Mouse (Mus musculus) heart, embryonic 12.5 days (tissue): ENCODE data around the gene 1700113H08Rik. TPM values are rescaled to one million over a fixed set of nuclear protein-coding genes. Genes with fewer than 3 reads are reported as not detected.

Source experiments
- ATAC-seq: fragments of 200-750 bp; cut with Nextera tagmentation; 2 replicates; pipeline ENCODE4 v1.8.0; 2017; ENCODE audit warnings: moderate TSS enrichment, moderate library complexity; ENCODE audit not compliant: insufficient number of reproducible peaks, low FRiP score
- H3K27ac ChIP-seq: fragments of 300-500 bp; sonication (generic); 2 replicates; pipeline ENCODE4 v1.5.1; 2016; ENCODE audit warnings: mild to moderate bottlenecking, moderate library complexity; ENCODE audit not compliant: poor library complexity, severe bottlenecking
- H3K27me3 ChIP-seq: fragments of 300-500 bp; sonication (generic); replicated peaks from 2 replicates; pipeline ENCODE4 v1.6.1; 2016; ENCODE audit warnings: mild to moderate bottlenecking, moderate library complexity
- H3K36me3 ChIP-seq: fragments of 300-500 bp; sonication (generic); 2 replicates; pipeline ENCODE4 v1.6.1; 2016; ENCODE audit warnings: mild to moderate bottlenecking, moderate library complexity
- H3K4me1 ChIP-seq: fragments of 300-500 bp; sonication (generic); replicated peaks from 2 replicates; pipeline ENCODE4 v1.6.1; 2016; ENCODE audit warnings: mild to moderate bottlenecking
- H3K4me2 ChIP-seq: fragments of 300-500 bp; sonication (generic); 2 replicates; pipeline ENCODE4 v1.6.1; 2016; ENCODE audit warnings: mild to moderate bottlenecking, moderate library complexity
- H3K4me3 ChIP-seq: fragments of 300-500 bp; sonication (generic); 2 replicates; pipeline ENCODE4 v1.5.1; 2016; ENCODE audit warnings: mild to moderate bottlenecking
- H3K9ac ChIP-seq: fragments of 300-500 bp; sonication (generic); 2 replicates; pipeline ENCODE4 v1.6.1; 2016; ENCODE audit warnings: mild to moderate bottlenecking, moderate library complexity
- H3K9me3 ChIP-seq: fragments of 300-500 bp; sonication (generic); replicated peaks from 2 replicates; pipeline ENCODE4 v1.6.1; 2016; ENCODE audit warnings: mild to moderate bottlenecking, moderate library complexity
- WGBS: fragments of 180-500 bp; shearing (Covaris S2); methylation state at CpG from one replicate; pipeline ENCODE4 v1.1.7; 2016; 5-methylcytosine and 5-hydroxymethylcytosine counted together
- polyA plus RNA-seq: library from polyadenylated mRNA; unstranded; fragments of >200 nt; fragmentation: Nextera tagmentation; extraction: Ambion mirVana; gene quantifications from 2 replicates; pipeline ENCODE4 v1.2.1, GENCODE M21; 2016

1700113H08Rik gene
- polyA plus RNA-seq, 1 experiment from 2014 or later: not detected

GRCm38 (mm10) chr10:87198720-87199119, 140.9 kb downstream of the 1700113H08Rik start:
- ATAC-seq: no peak
- H3K27ac ChIP-seq: no peak overlapping the region
- no peak overlapping the region for H3K4me2 ChIP-seq
- 74% methylated on average over 2 of the region's 2 CpGs for WGBS
- H3K9me3 ChIP-seq: no peaks in the 10 kb centered on the region
- no peak overlapping the region for H3K4me3 ChIP-seq
- no peak overlapping the region for H3K9ac ChIP-seq
- no peaks in the 10 kb centered on the region for H3K36me3 ChIP-seq
- H3K4me1 ChIP-seq: no peaks in the 10 kb centered on the region
- no peaks in the 10 kb centered on the region for H3K27me3 ChIP-seq

- Histone ChIP-seq H3K9ac (no peak overlapping the region), H3K27ac (no peak overlapping the region), H3K4me1 (no peaks in the 10 kb centered on the region), H3K4me2 (no peak overlapping the region), H3K27me3 (no peaks in the 10 kb centered on the region), H3K36me3 (no peaks in the 10 kb centered on the region), H3K9me3 (no peaks in the 10 kb centered on the region), H3K4me3 (no peak overlapping the region)
- WGBS: 81% methylated on average over 1 of the region's 1 CpGs
- no peak for ATAC-seq
These were observed 151.6 kb downstream of the 1700113H08Rik start for GRCm38 (mm10) chr10:87209466-87209865.

- no peaks in the 10 kb centered on the region for H3K9me3 ChIP-seq
- no peaks in the 10 kb centered on the region for H3K27me3 ChIP-seq
- no peak overlapping the region for H3K27ac ChIP-seq
- 80% methylated on average over 4 of the region's 4 CpGs for WGBS
- H3K9ac ChIP-seq: no peak overlapping the region
- no peak overlapping the region for H3K4me2 ChIP-seq
- no peak overlapping the region for H3K4me3 ChIP-seq
- ATAC-seq: no peak
- H3K36me3 ChIP-seq: no peaks in the 10 kb centered on the region
- H3K4me1 ChIP-seq: no peaks in the 10 kb centered on the region
These were observed 153.2 kb downstream of the 1700113H08Rik start for GRCm38 (mm10) chr10:87211046-87211445.

GRCm38 (mm10) chr10:87212854-87213253, 155.0 kb downstream of the 1700113H08Rik start:
- Histone ChIP-seq H3K27ac (no peak overlapping the region), H3K4me3 (no peak overlapping the region), H3K27me3 (no peaks in the 10 kb centered on the region), H3K4me1 (no peaks in the 10 kb centered on the region), H3K36me3 (no peaks in the 10 kb centered on the region), H3K9ac (no peak overlapping the region), H3K4me2 (no peak overlapping the region), H3K9me3 (no peaks in the 10 kb centered on the region)
- 75% methylated on average over 2 of the region's 2 CpGs for WGBS
- no peak for ATAC-seq

GRCm38 (mm10) chr10:87230071-87230910, 172.4 kb downstream of the 1700113H08Rik start:
- Histone ChIP-seq H3K4me1 (no peaks in the 10 kb centered on the region), H3K4me3 (no peak overlapping the region), H3K27ac (no peak overlapping the region), H3K4me2 (no peak overlapping the region), H3K9me3 (no peaks in the 10 kb centered on the region), H3K36me3 (no peaks in the 10 kb centered on the region), H3K27me3 (no peaks in the 10 kb centered on the region), H3K9ac (no peak overlapping the region)
- ATAC-seq: no peak
- 58% methylated on average over 31 of the region's 31 CpGs for WGBS

- Histone ChIP-seq H3K9me3 (no peaks in the 10 kb centered on the region), H3K36me3 (no peaks in the 10 kb centered on the region), H3K9ac (no peak overlapping the region), H3K4me2 (no peak overlapping the region), H3K4me1 (no peaks in the 10 kb centered on the region), H3K27ac (no peak overlapping the region), H3K4me3 (no peak overlapping the region), H3K27me3 (no peaks in the 10 kb centered on the region)
- 74% methylated on average over 9 of the region's 9 CpGs for WGBS
- ATAC-seq: no peak
These were observed 181.6 kb downstream of the 1700113H08Rik start for GRCm38 (mm10) chr10:87239332-87240008.

- H3K27me3 ChIP-seq: no peaks in the 10 kb centered on the region
- no peak overlapping the region for H3K4me3 ChIP-seq
- H3K9me3 ChIP-seq: no peaks in the 10 kb centered on the region
- H3K36me3 ChIP-seq: no peaks in the 10 kb centered on the region
- H3K4me2 ChIP-seq: no peak overlapping the region
- WGBS: 60% methylated on average over 3 of the region's 3 CpGs
- no peak for ATAC-seq
- no peak overlapping the region for H3K27ac ChIP-seq
- H3K9ac ChIP-seq: no peak overlapping the region
- H3K4me1 ChIP-seq: no peaks in the 10 kb centered on the region
These were observed 213.9 kb downstream of the 1700113H08Rik start for GRCm38 (mm10) chr10:87271724-87272123.

- Histone ChIP-seq H3K4me1 (no peaks in the 10 kb centered on the region), H3K27ac (no peak overlapping the region), H3K9ac (no peak overlapping the region), H3K4me2 (no peak overlapping the region), H3K9me3 (no peaks in the 10 kb centered on the region), H3K27me3 (no peaks in the 10 kb centered on the region), H3K36me3 (no peaks in the 10 kb centered on the region), H3K4me3 (no peak overlapping the region)
- 64% methylated on average over 8 of the region's 8 CpGs for WGBS
- no peak for ATAC-seq
These were observed 214.3 kb downstream of the 1700113H08Rik start for GRCm38 (mm10) chr10:87272133-87272622.

GRCm38 (mm10) chr10:87275075-87275474, 217.2 kb downstream of the 1700113H08Rik start:
- ATAC-seq: no peak
- no peaks in the 10 kb centered on the region for H3K9me3 ChIP-seq
- no peaks in the 10 kb centered on the region for H3K27me3 ChIP-seq
- H3K27ac ChIP-seq: no peak overlapping the region
- H3K4me3 ChIP-seq: no peak overlapping the region
- no peak overlapping the region for H3K4me2 ChIP-seq
- no peaks in the 10 kb centered on the region for H3K36me3 ChIP-seq
- H3K9ac ChIP-seq: no peak overlapping the region
- no peaks in the 10 kb centered on the region for H3K4me1 ChIP-seq
